Mouse (Mus musculus) kidney, adult 11 months (tissue): ENCODE results near the gene Olfr1230.

Source experiments
- DNase-seq: peaks from one replicate; pipeline ENCODE4 v3.0.0; 2022

The Olfr1230 gene

GRCm38 (mm10) chr2:89297168-89297567 lies at the start of gene Olfr1230:
TSS of gene Olfr1230 (minus strand) at chr2:89297268.
- DNase-seq: no peak

GRCm38 (mm10) chr2:89342298-89342697 lies 45.2 kb upstream of the Olfr1230 start, which contains the start of gene Olfr1233:
TSS of gene Olfr1233 (minus strand) at chr2:89342398.
- no peak for DNase-seq

GRCm38 (mm10) chr2:89329575-89329974 lies 32.5 kb upstream of the Olfr1230 start, which contains the start of gene Olfr1232:
TSS of gene Olfr1232 (minus strand) at chr2:89329675.
- DNase-seq: no peak

GRCm38 (mm10) chr2:89306974-89307373 lies 9.9 kb upstream of the Olfr1230 start, which contains the start of gene Olfr1231:
TSS of gene Olfr1231 (minus strand) at chr2:89307074.
- no peak for DNase-seq

- no peak for DNase-seq
These were observed 9.2 kb downstream of the Olfr1230 start, which contains the start of gene Olfr1229 for GRCm38 (mm10) chr2:89287914-89288313. TSS of gene Olfr1229 (minus strand) at chr2:89288014.

GRCm38 (mm10) chr2:89253962-89254361 lies 43.1 kb downstream of the Olfr1230 start, which contains the start of gene Olfr1228:
TSS of gene Olfr1228 (minus strand) at chr2:89254062.
- DNase-seq: no peak
